Mouse (Mus musculus) bone marrow, adult 2 months (tissue): ENCODE data around the gene Rxfp4. TPM values are rescaled to one million over a fixed set of nuclear protein-coding genes. Genes with fewer than 3 reads are reported as not detected.
"Not testable (repeated sequence)": the region's sequence is repeated elsewhere in the genome, so short reads cannot be mapped to it uniquely, and the experiment has no call there.

ENCODE experiments used
- H3K27ac ChIP-seq: fragments of 200-500 bp; 2 replicates; pipeline ENCODE4 v1.5.1; 2012; ENCODE audit warnings: low read depth, mild to moderate bottlenecking, control low read depth, inconsistent platforms, low read length; ENCODE audit not compliant: control insufficient read depth, poor library complexity, insufficient read depth
- H3K4me1 ChIP-seq: fragments of 200-500 bp; 2 replicates; pipeline ENCODE4 v1.6.1; 2011; ENCODE audit warnings: low read length; ENCODE audit not compliant: control insufficient read depth, insufficient read depth
- H3K4me3 ChIP-seq: fragments of 200-500 bp; replicated peaks from 2 replicates; pipeline ENCODE3; 2011; ENCODE audit warnings: mild to moderate bottlenecking, low read depth, low read length, control low read depth; ENCODE audit not compliant: control insufficient read depth
- CTCF ChIP-seq: fragments of 200-500 bp; IDR thresholded peaks from 2 replicates; pipeline ENCODE4 v1.5.1; 2011; ENCODE audit warnings: low read length, control low read depth; ENCODE audit not compliant: control insufficient read depth, insufficient read depth
- POLR2A ChIP-seq: fragments of 200-500 bp; IDR thresholded peaks from 2 replicates; pipeline ENCODE4 v1.6.1; 2011; ENCODE audit warnings: low read depth, mild to moderate bottlenecking, control low read depth, low read length, borderline replicate concordance; ENCODE audit not compliant: control insufficient read depth
- WGBS: fragments of 180-500 bp; shearing (Covaris S2); methylation state at CpG from one replicate; pipeline ENCODE4 v1.1.7; 2018; 5-methylcytosine and 5-hydroxymethylcytosine counted together
- polyA plus RNA-seq: library from polyadenylated mRNA; stranded (reverse); fragments of >200 nt; gene quantifications from 2 replicates; pipeline ENCODE4 v1.2.4, GENCODE M21; 2011; ENCODE audit warnings: low replicate concordance; ENCODE audit not compliant: missing spikeins, insufficient read depth, insufficient read length

Gene Rxfp4
- polyA plus RNA-seq, 1 experiment = not detected

- H3K4me3 ChIP-seq = no peak overlapping the region
- H3K27ac ChIP-seq = no peak overlapping the region
- 78% methylated on average over 9 of the region's 9 CpGs for WGBS
- peaks cover 5% of the 10 kb centered on the region for H3K4me1 ChIP-seq
- TF ChIP-seq POLR2A (no peak), CTCF (no peak)
Measured at GRCm38 (mm10) chr3:88615902-88616391, 37.0 kb downstream of the Rxfp4 start.

- 64% methylated on average over 5 of the region's 5 CpGs for WGBS
- no peak for TF ChIP-seq CTCF
- TF ChIP-seq POLR2A = no peak
- H3K4me1 ChIP-seq = peaks cover 5% of the 10 kb centered on the region
- H3K27ac ChIP-seq = no peak overlapping the region
- no peak overlapping the region for H3K4me3 ChIP-seq
Measured at GRCm38 (mm10) chr3:88615117-88615516, 37.8 kb downstream of the Rxfp4 start.

- H3K27ac ChIP-seq = no peak overlapping the region
Measured at GRCm38 (mm10) chr3:88614418-88614817, 38.5 kb downstream of the Rxfp4 start.

GRCm38 (mm10) chr3:88609066-88609465, 43.9 kb downstream of the Rxfp4 start:
- TF ChIP-seq POLR2A (no peak), CTCF (no peak)
- WGBS = 78% methylated on average over 4 of the region's 4 CpGs
- H3K4me3 ChIP-seq = no peak overlapping the region
- peaks cover under 1% of the 10 kb centered on the region; the same call in 1 of the 2 replicates for H3K4me1 ChIP-seq
- no peak overlapping the region for H3K27ac ChIP-seq

More at GRCm38 (mm10) chr3:88614418-88614817, 38.5 kb downstream of the Rxfp4 start:
- Histone ChIP-seq H3K4me1 (peaks cover 3% of the 10 kb centered on the region), H3K4me3 (no peak overlapping the region)
- WGBS = 84% methylated on average over 8 of the region's 8 CpGs
- TF ChIP-seq POLR2A (no peak), CTCF (no peak)

- Histone ChIP-seq H3K27ac (no peak overlapping the region), H3K4me3 (no peak overlapping the region), H3K4me1 (peaks cover 2% of the 10 kb centered on the region; the same call in 1 of the 2 replicates)
- WGBS = 40% methylated on average over 10 of the region's 10 CpGs
- TF ChIP-seq POLR2A (no peak), CTCF (no peak)
Measured at GRCm38 (mm10) chr3:88607758-88608138, 45.2 kb downstream of the Rxfp4 start.

GRCm38 (mm10) chr3:88607065-88607757, 45.7 kb downstream of the Rxfp4 start:
- H3K4me1 ChIP-seq = peaks cover 2% of the 10 kb centered on the region; the same call in 1 of the 2 replicates
- TF ChIP-seq POLR2A (no peak), CTCF (peak; percentile 98)
- no peak overlapping the region for H3K27ac ChIP-seq
- WGBS = 1% methylated on average over 20 of the region's 20 CpGs
- H3K4me3 ChIP-seq = no peak overlapping the region

- not testable (repeated sequence) for H3K27ac ChIP-seq, H3K4me3 ChIP-seq, H3K4me1 ChIP-seq
- 87% methylated on average over 2 of the region's 2 CpGs for WGBS
Measured at GRCm38 (mm10) chr3:88605666-88606065, 47.3 kb downstream of the Rxfp4 start, which contains the start of gene Arhgef2. Gene Arhgef2, plus strand, starts transcription at chr3:88605966.

- no peak overlapping the region for H3K27ac ChIP-seq
- no peak overlapping the region for H3K4me3 ChIP-seq
- WGBS = 86% methylated on average over 7 of the region's 7 CpGs
- peaks cover 2% of the 10 kb centered on the region; the same call in 1 of the 2 replicates for H3K4me1 ChIP-seq
- TF ChIP-seq CTCF (no peak), POLR2A (no peak)
Measured at GRCm38 (mm10) chr3:88604863-88605262, 48.1 kb downstream of the Rxfp4 start.

- Histone ChIP-seq H3K4me3 (no peak overlapping the region), H3K27ac (no peak overlapping the region), H3K4me1 (peaks cover 2% of the 10 kb centered on the region; the same call in 1 of the 2 replicates)
- WGBS = 9% methylated on average over 6 of the region's 6 CpGs
- peak; percentile 83 for TF ChIP-seq CTCF
- no peak for TF ChIP-seq POLR2A
Measured at GRCm38 (mm10) chr3:88603714-88604161, 49.2 kb downstream of the Rxfp4 start.
